Mouse (Mus musculus): ENCODE measurements around the gene Muc13. TPM values are rescaled to one million over a fixed set of nuclear protein-coding genes. Genes with fewer than 3 reads are reported as not detected.

The Muc13 gene
- under 1 TPM in 2 of 4 experiments, not detected in 2; 0.09 to 0.14 TPM for total RNA-seq (2022)

DNA sequence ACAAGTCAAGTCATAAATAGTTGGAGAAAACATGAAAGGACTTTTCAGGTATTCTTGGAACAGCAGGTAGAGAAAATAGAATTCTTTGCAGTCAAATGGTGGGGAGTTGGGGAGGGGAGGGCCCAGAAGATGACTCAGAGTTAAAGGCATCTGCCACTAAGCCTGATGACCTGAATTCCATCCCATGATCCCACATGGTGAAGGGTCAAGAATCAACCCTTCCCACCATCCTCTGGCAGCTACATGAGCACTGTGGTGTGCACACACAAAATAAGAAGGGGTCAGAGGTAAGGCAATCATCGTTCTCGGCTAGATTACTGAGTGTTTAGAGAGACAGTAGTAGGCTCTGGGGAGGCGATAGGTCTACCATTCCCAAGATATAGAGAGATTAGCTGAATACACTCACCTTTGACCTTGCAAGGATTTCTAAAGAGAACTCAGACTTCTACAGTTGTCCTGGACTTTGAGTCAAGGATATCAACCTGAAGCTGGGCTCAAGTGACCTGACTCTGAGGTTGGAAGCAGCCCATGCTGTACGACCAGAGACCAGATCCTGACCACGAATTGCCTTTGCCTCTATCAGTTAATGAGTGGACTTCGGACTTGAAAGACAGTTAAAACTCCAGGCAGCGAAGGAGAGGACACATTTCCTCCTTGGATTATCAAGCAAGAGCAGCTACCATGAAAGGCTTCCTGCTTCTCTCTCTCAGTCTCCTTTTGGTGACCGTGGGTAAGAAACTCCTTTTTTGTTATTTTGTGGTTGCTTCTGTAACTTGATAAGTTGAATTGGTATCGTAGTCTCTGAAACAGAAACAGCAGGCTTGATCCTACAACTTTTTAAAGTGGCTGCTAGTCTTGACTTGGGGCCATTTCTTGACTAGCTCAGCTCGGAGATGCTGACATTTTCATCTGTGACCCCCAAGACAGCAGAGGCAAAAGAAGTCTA lies at the start of gene Muc13:
Muc13 (plus strand) TSS at position 192 of the 946 bp plus-strand sequence.
- no peak for DNase-seq (ENCODE audit: low spot score)

- no peak for DNase-seq (ENCODE audit: low spot score)
Observed at GRCm38 (mm10) chr16:33744622-33745419, 49.0 kb upstream of the Muc13 start.

- DNase-seq (ENCODE audit: low spot score), result no peak
Observed at GRCm38 (mm10) chr16:33745457-33745856, 48.4 kb upstream of the Muc13 start.

DNA sequence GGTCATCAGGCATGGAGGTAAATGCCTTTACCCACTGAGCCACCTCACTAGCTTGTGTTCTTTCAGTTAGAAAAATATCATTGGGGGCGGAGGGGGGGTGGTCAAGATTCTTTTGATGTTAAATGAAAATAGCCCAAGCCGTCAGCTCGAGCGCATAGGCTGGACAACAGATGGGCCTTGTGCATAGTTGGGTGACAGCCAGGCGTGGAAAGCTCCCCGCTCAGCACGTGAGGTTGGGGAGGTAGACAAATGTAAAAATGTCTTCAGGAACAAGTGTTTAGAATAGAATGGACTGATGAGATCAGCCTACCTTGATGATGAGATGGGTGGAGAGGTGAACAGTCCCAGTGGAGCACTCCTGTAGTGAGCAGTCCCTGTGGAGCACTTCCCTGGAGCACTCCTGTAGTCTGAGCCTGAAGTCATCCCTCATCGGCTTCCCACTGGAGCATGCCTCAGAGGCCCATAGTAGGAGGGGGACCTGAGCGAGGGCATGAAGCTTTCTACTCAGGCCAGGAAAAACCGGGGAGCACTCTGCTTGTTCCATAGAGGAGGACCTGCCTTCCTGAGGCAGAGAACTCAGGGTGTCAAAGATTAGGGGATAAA lies 47.7 kb upstream of the Muc13 start:
- DNase-seq (ENCODE audit: low spot score), result no peak

DNA sequence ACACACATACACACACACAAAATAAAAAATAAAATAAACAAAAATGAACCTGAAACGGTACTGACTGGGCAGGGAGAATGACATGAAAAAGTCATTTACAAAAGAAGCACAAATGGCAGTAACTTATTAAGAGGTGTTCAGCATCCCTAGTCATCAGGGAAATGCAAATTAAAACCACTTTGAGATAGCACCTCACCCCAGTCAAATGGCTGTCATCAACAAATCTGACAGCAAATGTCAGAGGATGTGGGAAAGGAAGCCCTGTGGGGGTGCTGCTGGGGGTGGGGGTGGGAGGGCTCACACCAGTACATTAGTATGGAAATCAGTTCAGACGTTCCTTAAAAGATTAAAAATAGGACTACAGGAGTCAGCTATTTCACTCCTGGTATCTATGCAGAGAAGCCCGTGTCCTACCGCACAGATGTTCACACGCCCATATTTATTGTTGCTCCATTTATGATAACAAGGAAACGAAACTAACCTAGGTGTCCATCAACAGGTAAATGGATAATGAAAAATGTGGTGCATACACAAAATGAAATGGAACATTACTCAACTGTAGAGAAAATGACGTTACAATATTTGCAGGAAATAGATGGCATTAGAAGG lies 46.4 kb upstream of the Muc13 start:
- DNase-seq (ENCODE audit: low spot score), result no peak

- no peak for DNase-seq (ENCODE audit: low spot score)
Observed at GRCm38 (mm10) chr16:33747994-33748393, 45.8 kb upstream of the Muc13 start.

DNA sequence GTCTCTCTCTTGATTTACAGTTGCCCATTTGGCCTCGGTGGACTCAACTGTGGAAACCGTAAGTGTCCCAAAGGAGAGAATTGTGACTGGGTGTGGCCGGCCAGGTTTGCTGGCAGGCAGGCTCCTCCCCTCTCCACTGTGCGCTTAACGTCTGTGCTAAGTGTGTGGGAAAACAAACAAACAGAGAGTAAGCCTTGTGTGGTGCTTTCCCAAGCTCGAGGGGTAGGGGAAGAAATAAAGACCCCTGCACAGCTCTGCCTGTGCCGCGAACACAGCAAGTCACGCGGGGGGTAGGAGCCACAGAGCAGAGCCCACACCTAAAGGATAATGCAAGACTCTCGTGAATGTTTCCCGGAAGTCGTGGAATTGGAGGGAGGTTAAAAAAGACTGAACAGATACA lies 42.7 kb upstream of the Muc13 start:
- DNase-seq (ENCODE audit: low spot score), result no peak

- no peak for DNase-seq (ENCODE audit: low spot score)
Observed at GRCm38 (mm10) chr16:33751590-33751989, 42.2 kb upstream of the Muc13 start.

- DNase-seq (ENCODE audit: low spot score), result peak; percentile 52
Observed at GRCm38 (mm10) chr16:33752904-33753578, 40.8 kb upstream of the Muc13 start.

DNA sequence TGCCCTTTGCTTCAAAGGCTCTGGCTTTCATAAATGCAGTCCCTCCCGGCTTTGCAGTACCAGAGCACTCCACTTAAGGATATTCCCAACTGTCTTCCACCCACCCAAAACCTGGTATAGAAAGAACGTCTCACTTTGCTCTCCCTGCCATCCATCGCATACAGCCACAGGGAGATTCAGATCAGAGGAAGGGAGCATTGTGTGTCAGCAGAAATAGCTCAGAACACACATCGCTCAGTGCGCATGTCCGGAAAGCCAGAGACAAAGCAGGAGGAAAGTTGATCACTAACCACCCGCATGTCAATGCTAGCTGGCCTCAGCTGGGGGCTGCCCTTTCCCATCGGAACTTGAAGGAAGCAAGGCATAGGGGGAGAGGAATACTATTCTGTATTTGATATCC lies 38.5 kb upstream of the Muc13 start:
- DNase-seq (ENCODE audit: low spot score), result no peak

DNA sequence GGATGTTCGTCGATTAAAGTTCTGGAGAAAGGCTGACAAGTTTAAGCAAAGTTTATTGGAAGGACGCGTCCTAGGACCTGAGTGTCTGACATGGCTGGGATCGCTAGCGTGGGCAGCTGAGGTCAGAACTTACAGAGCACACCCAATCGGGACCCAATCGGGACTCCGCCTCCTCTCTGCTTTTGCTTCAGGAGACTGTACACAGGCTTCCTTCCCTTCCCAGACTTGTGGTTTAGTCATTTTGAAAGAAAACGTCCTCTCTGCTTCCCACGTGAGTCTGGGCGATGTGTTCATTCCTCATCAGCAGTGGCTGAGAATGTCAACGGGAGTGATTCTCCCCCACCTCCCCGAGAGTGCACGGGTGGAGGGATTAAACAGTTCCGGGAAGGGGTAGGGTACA lies 37.9 kb upstream of the Muc13 start:
- DNase-seq (ENCODE audit: low spot score), result no peak

GRCm38 (mm10) chr16:33756396-33756795 lies 37.4 kb upstream of the Muc13 start:
- DNase-seq (ENCODE audit: low spot score), result no peak

- DNase-seq (ENCODE audit: low spot score), result no peak
Observed at GRCm38 (mm10) chr16:33759207-33759606, 34.6 kb upstream of the Muc13 start.

GRCm38 (mm10) chr16:33760542-33760941 lies 33.3 kb upstream of the Muc13 start:
- DNase-seq (ENCODE audit: low spot score), result no peak

DNA sequence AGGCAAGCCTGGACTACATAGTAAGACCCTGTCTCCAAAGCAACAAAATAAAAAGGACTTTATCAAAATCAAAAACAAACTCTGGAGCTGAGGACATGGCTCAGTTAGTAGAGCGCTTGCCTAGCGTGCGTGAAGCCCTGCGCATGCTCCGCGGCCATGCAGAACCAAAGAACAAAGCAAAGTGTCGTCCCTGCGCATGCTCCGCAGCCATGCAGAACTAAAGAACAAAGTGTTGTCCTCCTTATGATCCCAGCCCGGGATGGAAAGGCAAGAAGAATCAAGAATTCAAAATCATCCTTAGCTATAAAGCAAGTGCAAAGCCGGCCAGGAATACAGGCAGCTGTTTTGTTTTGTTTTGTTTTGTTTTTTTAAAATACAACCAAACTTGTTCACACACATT lies 32.8 kb upstream of the Muc13 start:
- DNase-seq (ENCODE audit: low spot score), result no peak

GRCm38 (mm10) chr16:33764501-33765193 lies 29.2 kb upstream of the Muc13 start:
- no peak for DNase-seq (ENCODE audit: low spot score)

- no peak for DNase-seq (ENCODE audit: low spot score)
Observed at GRCm38 (mm10) chr16:33765477-33765876, 28.4 kb upstream of the Muc13 start.

GRCm38 (mm10) chr16:33766309-33766708 lies 27.5 kb upstream of the Muc13 start:
- no peak for DNase-seq (ENCODE audit: low spot score)

- DNase-seq (ENCODE audit: low spot score), result no peak
Observed at GRCm38 (mm10) chr16:33766757-33767156, 27.1 kb upstream of the Muc13 start.

GRCm38 (mm10) chr16:33768491-33769278 lies 25.2 kb upstream of the Muc13 start:
- DNase-seq (ENCODE audit: low spot score), result no peak

Data from heart, adult 8-10 months (tissue).